Mouse (Mus musculus): ENCODE measurements around the gene Lrig1. TPM values are rescaled to one million over a fixed set of nuclear protein-coding genes. Genes with fewer than 3 reads are reported as not detected.

The Lrig1 gene
- polyA plus RNA-seq, 1 experiment from 2014 or later: 17.2 TPM

- 75% methylated on average over 12 of the region's 12 CpGs for WGBS
- Histone ChIP-seq H3K36me3 (replicated peaks; ENCODE audit: control insufficient read depth, insufficient read depth, low read depth, low read length) (0 out of 2 replicates have a peak, but pooled peaks cover 2% of the 10 kb centered on the region), H3K4me1 (ENCODE audit: control insufficient read depth, insufficient read depth, low read length) (peaks cover 4% of the 10 kb centered on the region; the same call in 1 of the 2 replicates), H3K27me3 (ENCODE audit: control insufficient read depth, insufficient read depth, low read length) (no peaks in the 10 kb centered on the region), H3K9me3 (replicated peaks; ENCODE audit: control insufficient read depth, low read length) (no peaks in the 10 kb centered on the region), H3K9ac (replicated peaks; ENCODE audit: low read length) (no peak overlapping the region), H3K4me3 (ENCODE audit: low read depth, low read length) (no peak overlapping the region), H3K4me2 (ENCODE audit: low read depth, low read length) (no peak overlapping the region), H3K27ac (replicated peaks; ENCODE audit: low read depth, low read length) (no peak overlapping the region)
- ATAC-seq (replicated peaks; ENCODE audit: insufficient number of reproducible peaks, low FRiP score, low TSS enrichment, low read depth) (no peak), DNase-seq (ENCODE audit: low spot score) (no peak)
Measured at GRCm38 (mm10) chr6:94657204-94658135, 42.5 kb downstream of the Lrig1 start.

GRCm38 (mm10) chr6:94655818-94656478 lies 44.0 kb downstream of the Lrig1 start:
- 0 out of 2 replicates have a peak, but pooled peaks cover 2% of the 10 kb centered on the region for H3K36me3 ChIP-seq (replicated peaks; ENCODE audit: control insufficient read depth, insufficient read depth, low read depth, low read length)
- no peak overlapping the region for H3K4me2 ChIP-seq (ENCODE audit: low read depth, low read length)
- no peak overlapping the region for H3K4me3 ChIP-seq (ENCODE audit: low read depth, low read length)
- H3K9me3 ChIP-seq (replicated peaks; ENCODE audit: control insufficient read depth, low read length): no peaks in the 10 kb centered on the region
- H3K4me1 ChIP-seq (ENCODE audit: control insufficient read depth, insufficient read depth, low read length): peaks cover 4% of the 10 kb centered on the region; the same call in 1 of the 2 replicates
- no peak overlapping the region for H3K27ac ChIP-seq (replicated peaks; ENCODE audit: low read depth, low read length)
- WGBS: 64% methylated on average over 5 of the region's 5 CpGs
- DNase-seq (ENCODE audit: low spot score): no peak
- H3K9ac ChIP-seq (replicated peaks; ENCODE audit: low read length): no peak overlapping the region
- no peaks in the 10 kb centered on the region for H3K27me3 ChIP-seq (ENCODE audit: control insufficient read depth, insufficient read depth, low read length)
- ATAC-seq (replicated peaks; ENCODE audit: insufficient number of reproducible peaks, low FRiP score, low TSS enrichment, low read depth): no peak

GRCm38 (mm10) chr6:94653388-94654316 lies 46.3 kb downstream of the Lrig1 start:
- DNase-seq (ENCODE audit: low spot score) (no peak), ATAC-seq (replicated peaks; ENCODE audit: insufficient number of reproducible peaks, low FRiP score, low TSS enrichment, low read depth) (no peak)
- Histone ChIP-seq H3K27ac (replicated peaks; ENCODE audit: low read depth, low read length) (no peak overlapping the region), H3K36me3 (replicated peaks; ENCODE audit: control insufficient read depth, insufficient read depth, low read depth, low read length) (0 out of 2 replicates have a peak, but pooled peaks cover 2% of the 10 kb centered on the region), H3K9me3 (replicated peaks; ENCODE audit: control insufficient read depth, low read length) (no peaks in the 10 kb centered on the region), H3K4me2 (ENCODE audit: low read depth, low read length) (no peak overlapping the region), H3K4me1 (ENCODE audit: control insufficient read depth, insufficient read depth, low read length) (peaks cover 4% of the 10 kb centered on the region; the same call in 1 of the 2 replicates), H3K4me3 (ENCODE audit: low read depth, low read length) (no peak overlapping the region), H3K9ac (replicated peaks; ENCODE audit: low read length) (no peak overlapping the region), H3K27me3 (ENCODE audit: control insufficient read depth, insufficient read depth, low read length) (no peaks in the 10 kb centered on the region)
- 74% methylated on average over 10 of the region's 10 CpGs for WGBS

- H3K27me3 ChIP-seq (ENCODE audit: control insufficient read depth, insufficient read depth, low read length): no peaks in the 10 kb centered on the region
Measured at GRCm38 (mm10) chr6:94652659-94653213, 47.2 kb downstream of the Lrig1 start.

GRCm38 (mm10) chr6:94651541-94651940 lies 48.4 kb downstream of the Lrig1 start:
- no peak for ATAC-seq (replicated peaks; ENCODE audit: insufficient number of reproducible peaks, low FRiP score, low TSS enrichment, low read depth)

More at GRCm38 (mm10) chr6:94652659-94653213, 47.2 kb downstream of the Lrig1 start:
- WGBS: 68% methylated on average over 6 of the region's 6 CpGs
- H3K4me3 ChIP-seq (ENCODE audit: low read depth, low read length): no peak overlapping the region
- H3K9ac ChIP-seq (replicated peaks; ENCODE audit: low read length): no peak overlapping the region
- DNase-seq (ENCODE audit: low spot score) (no peak), ATAC-seq (replicated peaks; ENCODE audit: insufficient number of reproducible peaks, low FRiP score, low TSS enrichment, low read depth) (no peak)
- H3K36me3 ChIP-seq (replicated peaks; ENCODE audit: control insufficient read depth, insufficient read depth, low read depth, low read length): 0 out of 2 replicates have a peak, but pooled peaks cover 2% of the 10 kb centered on the region
- H3K4me1 ChIP-seq (ENCODE audit: control insufficient read depth, insufficient read depth, low read length): peaks cover 4% of the 10 kb centered on the region; the same call in 1 of the 2 replicates
- H3K4me2 ChIP-seq (ENCODE audit: low read depth, low read length): no peak overlapping the region
- H3K9me3 ChIP-seq (replicated peaks; ENCODE audit: control insufficient read depth, low read length): no peaks in the 10 kb centered on the region
- no peak overlapping the region for H3K27ac ChIP-seq (replicated peaks; ENCODE audit: low read depth, low read length)

GRCm38 (mm10) chr6:94649637-94650036 lies 50.3 kb downstream of the Lrig1 start:
- H3K4me1 ChIP-seq (ENCODE audit: control insufficient read depth, insufficient read depth, low read length): peaks cover 6% of the 10 kb centered on the region; the same call in 1 of the 2 replicates
- ATAC-seq (replicated peaks; ENCODE audit: insufficient number of reproducible peaks, low FRiP score, low TSS enrichment, low read depth): no peak

More at GRCm38 (mm10) chr6:94651541-94651940, 48.4 kb downstream of the Lrig1 start:
- no peak overlapping the region for H3K4me2 ChIP-seq (ENCODE audit: low read depth, low read length)
- peaks cover 4% of the 10 kb centered on the region; the same call in 1 of the 2 replicates for H3K4me1 ChIP-seq (ENCODE audit: control insufficient read depth, insufficient read depth, low read length)
- H3K9me3 ChIP-seq (replicated peaks; ENCODE audit: control insufficient read depth, low read length): no peaks in the 10 kb centered on the region
- no peak for DNase-seq (ENCODE audit: low spot score)
- H3K36me3 ChIP-seq (replicated peaks; ENCODE audit: control insufficient read depth, insufficient read depth, low read depth, low read length): 0 out of 2 replicates have a peak, but pooled peaks cover 2% of the 10 kb centered on the region
- H3K9ac ChIP-seq (replicated peaks; ENCODE audit: low read length): no peak overlapping the region
- 76% methylated on average over 17 of the region's 17 CpGs for WGBS
- no peak overlapping the region for H3K4me3 ChIP-seq (ENCODE audit: low read depth, low read length)
- no peak overlapping the region for H3K27ac ChIP-seq (replicated peaks; ENCODE audit: low read depth, low read length)
- no peaks in the 10 kb centered on the region for H3K27me3 ChIP-seq (ENCODE audit: control insufficient read depth, insufficient read depth, low read length)

GRCm38 (mm10) chr6:94648496-94648895 lies 51.5 kb downstream of the Lrig1 start:
- Histone ChIP-seq H3K9ac (replicated peaks; ENCODE audit: low read length) (no peak overlapping the region), H3K4me1 (ENCODE audit: control insufficient read depth, insufficient read depth, low read length) (peaks cover 6% of the 10 kb centered on the region; the same call in 1 of the 2 replicates), H3K4me2 (ENCODE audit: low read depth, low read length) (no peak overlapping the region), H3K4me3 (ENCODE audit: low read depth, low read length) (no peak overlapping the region), H3K36me3 (replicated peaks; ENCODE audit: control insufficient read depth, insufficient read depth, low read depth, low read length) (no peaks in the 10 kb centered on the region), H3K9me3 (replicated peaks; ENCODE audit: control insufficient read depth, low read length) (no peaks in the 10 kb centered on the region), H3K27me3 (ENCODE audit: control insufficient read depth, insufficient read depth, low read length) (no peaks in the 10 kb centered on the region), H3K27ac (replicated peaks; ENCODE audit: low read depth, low read length) (peak overlapping the region; percentile 36; the same call in 1 of the 2 replicates)
- WGBS: 32% methylated on average over 4 of the region's 4 CpGs
- ATAC-seq (replicated peaks; ENCODE audit: insufficient number of reproducible peaks, low FRiP score, low TSS enrichment, low read depth) (peak; percentile 11; the same call in 1 of the 2 replicates), DNase-seq (ENCODE audit: low spot score) (no peak)

More at GRCm38 (mm10) chr6:94649637-94650036, 50.3 kb downstream of the Lrig1 start:
- Histone ChIP-seq H3K9ac (replicated peaks; ENCODE audit: low read length) (no peak overlapping the region), H3K27me3 (ENCODE audit: control insufficient read depth, insufficient read depth, low read length) (no peaks in the 10 kb centered on the region), H3K36me3 (replicated peaks; ENCODE audit: control insufficient read depth, insufficient read depth, low read depth, low read length) (no peaks in the 10 kb centered on the region), H3K4me3 (ENCODE audit: low read depth, low read length) (no peak overlapping the region), H3K27ac (replicated peaks; ENCODE audit: low read depth, low read length) (no peak overlapping the region), H3K4me2 (ENCODE audit: low read depth, low read length) (no peak overlapping the region), H3K9me3 (replicated peaks; ENCODE audit: control insufficient read depth, low read length) (no peaks in the 10 kb centered on the region)
- no peak for DNase-seq (ENCODE audit: low spot score)
- WGBS: 75% methylated on average over 1 of the region's 1 CpGs

Measured in embryonic facial prominence, embryonic 11.5 days (tissue).